Mouse (Mus musculus) regulatory T cell (primary cell): ENCODE measurements around the gene Cenpp.
"Not testable (repeated sequence)": the region's sequence is repeated elsewhere in the genome, so short reads cannot be mapped to it uniquely, and the experiment has no call there.

Experiments used
- in situ Hi-C: fragments of 300-600 bp; cut with MboI, MseI; formaldehyde crosslinking; loops from one replicate; pipeline ENCODE4 v1.15.1; 2025; ENCODE audit warnings: high pct_unique_total_duplicates

Cenpp gene

GRCm38 (mm10) chr13:49608589-49609322, 43.8 kb downstream of the Cenpp start:
- in situ Hi-C loops = no loop called here

GRCm38 (mm10) chr13:49607714-49608113, 44.9 kb downstream of the Cenpp start, which contains the start of gene Ogn:
Gene Ogn, plus strand, starts transcription at chr13:49608046.
- in situ Hi-C loops = no loop called here

GRCm38 (mm10) chr13:49603603-49604002, 49.0 kb downstream of the Cenpp start:
- in situ Hi-C loops = no loop called here

GRCm38 (mm10) chr13:49602541-49602940, 50.0 kb downstream of the Cenpp start:
- in situ Hi-C loops = not testable (repeated sequence)

- in situ Hi-C loops = no loop called here
Observed at GRCm38 (mm10) chr13:49586062-49586461, 66.5 kb downstream of the Cenpp start.

- in situ Hi-C loops = no loop called here
Observed at GRCm38 (mm10) chr13:49584307-49585005, 68.1 kb downstream of the Cenpp start.

GRCm38 (mm10) chr13:49583859-49584258, 68.7 kb downstream of the Cenpp start:
- in situ Hi-C loops = no loop called here

- in situ Hi-C loops = no loop called here
Observed at GRCm38 (mm10) chr13:49581541-49582530, 70.7 kb downstream of the Cenpp start, which contains the start of gene Omd. Gene Omd, plus strand, starts transcription at chr13:49582462.

- in situ Hi-C loops = no loop called here
Observed at GRCm38 (mm10) chr13:49571418-49571817, 81.2 kb downstream of the Cenpp start.

GRCm38 (mm10) chr13:49570371-49570770, 82.2 kb downstream of the Cenpp start:
- in situ Hi-C loops = no loop called here

- in situ Hi-C loops = no loop called here
Observed at GRCm38 (mm10) chr13:49564347-49564746, 88.2 kb downstream of the Cenpp start.

GRCm38 (mm10) chr13:49560886-49561285, 91.7 kb downstream of the Cenpp start:
- in situ Hi-C loops = no loop called here

GRCm38 (mm10) chr13:49559185-49559584, 93.4 kb downstream of the Cenpp start:
- in situ Hi-C loops = no loop called here

GRCm38 (mm10) chr13:49556924-49557323, 95.7 kb downstream of the Cenpp start:
- in situ Hi-C loops = no loop called here

GRCm38 (mm10) chr13:49556203-49556602, 96.4 kb downstream of the Cenpp start:
- in situ Hi-C loops = no loop called here

GRCm38 (mm10) chr13:49554519-49554918, 98.1 kb downstream of the Cenpp start:
- in situ Hi-C loops = no loop called here

GRCm38 (mm10) chr13:49549616-49550015, 103.0 kb downstream of the Cenpp start:
- in situ Hi-C loops = no loop called here

- in situ Hi-C loops = no loop called here
Observed at GRCm38 (mm10) chr13:49547563-49548150, 104.9 kb downstream of the Cenpp start.

GRCm38 (mm10) chr13:49546517-49546916, 106.1 kb downstream of the Cenpp start:
- in situ Hi-C loops = no loop called here

- in situ Hi-C loops = no loop called here
Observed at GRCm38 (mm10) chr13:49545646-49546045, 106.9 kb downstream of the Cenpp start.

GRCm38 (mm10) chr13:49544279-49544678, 108.3 kb downstream of the Cenpp start, which contains the start of gene Aspn:
Gene Aspn, plus strand, starts transcription at chr13:49544443.
- in situ Hi-C loops = no loop called here
